Mouse (Mus musculus): ENCODE data around the gene Rasgef1b. TPM values are rescaled to one million over a fixed set of nuclear protein-coding genes. Genes with fewer than 3 reads are reported as not detected.

The Rasgef1b gene
- total and polyA plus RNA-seq, 3 experiments = 0.17 to 0.26 (median 0.21) TPM

DNA sequence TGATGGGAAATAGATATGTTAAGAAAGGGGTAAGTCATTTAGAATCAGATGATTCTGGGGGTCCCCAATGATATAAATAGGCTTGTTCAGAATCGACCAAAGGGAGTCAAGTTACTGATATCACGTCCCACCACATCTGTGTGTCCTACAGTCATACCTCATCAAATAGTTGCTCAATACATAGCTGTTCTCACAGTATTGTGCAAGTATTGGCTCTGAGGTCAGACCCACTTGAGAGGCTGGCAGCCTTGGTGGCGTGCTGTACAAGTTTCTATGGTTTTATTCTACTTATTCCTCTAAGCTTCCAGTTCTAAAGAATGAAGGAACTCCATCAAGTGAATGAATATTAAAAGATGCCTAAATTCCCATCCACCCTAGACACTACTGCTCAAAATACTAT, 445.2 kb downstream of the Rasgef1b start:
- dilution Hi-C loops (cut with MboI; ENCODE audit: extremely low pct_ligation_motif_present, extremely low pct_unique_long_range_greater_than_20kb, low sequenced_read_pairs) (no loop called here), in situ Hi-C loops (cut with MboI; ENCODE audit: low pct_ligation_motif_present, low pct_unique_long_range_greater_than_20kb, low sequenced_read_pairs) (no loop called here)
- Histone ChIP-seq H3K9me3 (replicated peaks; ENCODE audit: low read length) (no peaks in the 10 kb centered on the region), H3K27ac (ENCODE audit: insufficient read depth, low read depth) (no peak overlapping the region), H3K4me2 (ENCODE audit: insufficient read depth, low read depth, poor library complexity, severe bottlenecking) (no peak overlapping the region), H3K4me3 (replicated peaks in 1 of 3; ENCODE audit: low read depth in 2 of 3, low read length in 2 of 3, poor library complexity in 1 of 3) (no peak overlapping the region), H3K36me3 (replicated peaks in 1 of 2; ENCODE audit: control insufficient read depth in 1 of 2, insufficient read depth in 1 of 2, low read length in 1 of 2) (no peaks in the 10 kb centered on the region), H3K79me2 (replicated peaks; ENCODE audit: control insufficient read depth, extremely low read depth, insufficient read depth, poor library complexity, severe bottlenecking) (no peaks in the 10 kb centered on the region), H3K4me1 (ENCODE audit: control insufficient read depth in 1 of 2, insufficient read depth in 2 of 2) (peaks cover 0 to 8% of the 10 kb centered on the region in 2 experiments; a peak in 2 of 4 replicates), H3K9ac (ENCODE audit: insufficient read depth, low read depth) (no peak overlapping the region), H3K27me3 (replicated peaks) (no peaks in the 10 kb centered on the region)
- TF ChIP-seq RAD21 (IDR thresholded peaks at IDR 0.05; ENCODE audit: low read depth, low read length) (no peak), IRF4 (IDR thresholded peaks at IDR 0.05; ENCODE audit: low read depth, low read length) (no peak), ELF1 (IDR thresholded peaks at IDR 0.05; ENCODE audit: low read depth, low read length) (no peak), ETS1 (conservative IDR thresholded peaks at IDR 0.05; ENCODE audit: low read depth, low read length) (no peak), HCFC1 (IDR thresholded peaks at IDR 0.05; ENCODE audit: low read depth, low read length) (no peak), MYC (IDR thresholded peaks at IDR 0.05; ENCODE audit: low read depth, low read length) (no peak), USF1 (IDR thresholded peaks at IDR 0.05; ENCODE audit: low read depth, low read length) (no peak), MAZ (IDR thresholded peaks at IDR 0.05; ENCODE audit: low read depth, low read length) (no peak), POLR2A (IDR thresholded peaks at IDR 0.05; ENCODE audit: low read depth, low read length) (no peak), USF2 (conservative IDR thresholded peaks at IDR 0.05; ENCODE audit: low read depth, low read length) (no peak), JUND (conservative IDR thresholded peaks at IDR 0.05; ENCODE audit: low read depth, low read length) (no peak), SIN3A (IDR thresholded peaks at IDR 0.05; ENCODE audit: low read length) (no peak), KAT2A (IDR thresholded peaks at IDR 0.05; ENCODE audit: insufficient replicate concordance, low read length) (no peak), MAX (IDR thresholded peaks at IDR 0.05; ENCODE audit: low read length) (no peak), MAFK (IDR thresholded peaks at IDR 0.05; ENCODE audit: insufficient replicate concordance, low read length) (no peak), TBP (conservative IDR thresholded peaks at IDR 0.05; ENCODE audit: low read depth, low read length) (no peak), PAX5 (IDR thresholded peaks at IDR 0.05; ENCODE audit: low read length) (no peak), TCF12 (IDR thresholded peaks at IDR 0.05; ENCODE audit: low read depth, low read length) (no peak)
- DNase-seq (ENCODE audit: extremely low read depth) = no peak

DNA sequence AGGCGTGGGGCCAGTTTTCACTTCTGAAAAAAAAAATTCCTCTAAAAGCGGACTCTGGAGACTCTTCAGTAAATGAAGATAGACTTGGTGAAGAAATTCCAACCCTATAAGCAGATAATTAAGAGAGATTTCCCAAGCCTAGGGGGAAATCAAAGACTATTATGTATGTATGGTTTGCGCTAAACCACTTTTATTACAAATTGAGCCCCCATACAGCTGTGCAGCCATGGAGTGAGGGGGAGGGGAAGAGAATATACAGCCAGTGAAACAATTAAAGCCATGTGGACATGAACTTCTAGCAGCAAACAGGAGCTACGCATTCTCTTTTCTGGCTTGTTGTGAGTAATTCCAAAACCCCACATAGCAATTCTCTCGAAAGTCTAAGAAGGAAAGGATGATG, 448.3 kb downstream of the Rasgef1b start:
- no peak overlapping the region for H3K27ac ChIP-seq (ENCODE audit: insufficient read depth, low read depth)
- H3K4me2 ChIP-seq (ENCODE audit: insufficient read depth, low read depth, poor library complexity, severe bottlenecking) = no peak overlapping the region
- no peak for TF ChIP-seq ZKSCAN1 (IDR thresholded peaks at IDR 0.05; ENCODE audit: borderline replicate concordance, low read depth, low read length)
- no peak for TF ChIP-seq UBTF (IDR thresholded peaks at IDR 0.05; ENCODE audit: low read depth, low read length)
- TF ChIP-seq KAT2A (IDR thresholded peaks at IDR 0.05; ENCODE audit: insufficient replicate concordance, low read length) = no peak
- no peak for TF ChIP-seq MYC (IDR thresholded peaks at IDR 0.05; ENCODE audit: low read depth, low read length)
- TF ChIP-seq POLR2A (IDR thresholded peaks at IDR 0.05; ENCODE audit: low read depth, low read length) = no peak
- in situ Hi-C loops (cut with MboI; ENCODE audit: low pct_ligation_motif_present, low pct_unique_long_range_greater_than_20kb, low sequenced_read_pairs) (no loop called here), dilution Hi-C loops (cut with MboI; ENCODE audit: extremely low pct_ligation_motif_present, extremely low pct_unique_long_range_greater_than_20kb, low sequenced_read_pairs) (no loop called here)
- no peak for DNase-seq (ENCODE audit: extremely low read depth)
- H3K9ac ChIP-seq (ENCODE audit: insufficient read depth, low read depth) = no peak overlapping the region
- no peak overlapping the region for H3K4me3 ChIP-seq (replicated peaks in 1 of 3; ENCODE audit: low read depth in 2 of 3, low read length in 2 of 3, poor library complexity in 1 of 3)
- no peaks in the 10 kb centered on the region for H3K27me3 ChIP-seq (replicated peaks)
- H3K79me2 ChIP-seq (replicated peaks; ENCODE audit: control insufficient read depth, extremely low read depth, insufficient read depth, poor library complexity, severe bottlenecking) = no peaks in the 10 kb centered on the region
- H3K4me1 ChIP-seq (ENCODE audit: control insufficient read depth in 1 of 2, insufficient read depth in 2 of 2) = peaks cover 0 to under 1% of the 10 kb centered on the region in 2 experiments; a peak in 2 of 4 replicates
- H3K36me3 ChIP-seq (replicated peaks in 1 of 2; ENCODE audit: control insufficient read depth in 1 of 2, insufficient read depth in 1 of 2, low read length in 1 of 2) = no peaks in the 10 kb centered on the region
- no peaks in the 10 kb centered on the region for H3K9me3 ChIP-seq (replicated peaks; ENCODE audit: low read length)
